8 mouse cellular contexts compared by ENCODE assay signal in the genomic region with DNA sequence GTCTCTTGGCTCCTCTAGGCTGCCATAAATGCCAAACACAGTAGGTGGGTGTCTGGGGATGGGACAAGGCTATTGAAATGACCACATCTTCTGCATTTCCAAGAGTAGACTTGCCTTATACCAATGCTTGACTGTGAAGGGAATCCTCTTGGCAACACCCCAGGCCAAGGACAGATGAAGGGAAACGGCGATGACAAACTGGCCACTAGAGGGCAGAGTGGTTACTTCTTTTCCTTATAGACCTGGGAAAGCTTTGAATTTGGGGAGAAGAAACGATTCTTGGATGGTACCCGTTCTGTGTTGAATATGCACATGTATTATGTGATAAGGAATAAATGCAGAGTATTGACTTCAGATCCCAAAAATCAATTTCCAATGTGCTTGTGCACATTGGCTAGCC. TPM values are rescaled to one million over a fixed set of nuclear protein-coding genes. Genes with fewer than 3 reads are reported as not detected.
DNase-seq lines count a peak whose midpoint lies in the region; ATAC-seq and TF ChIP-seq lines count a peak whose summit lies in the region.

No protein-coding gene starts in this region.

- no peaks in the 10 kb centered on the region for H3K27me3 ChIP-seq in small intestine, adult 2 months (ENCODE audit: control insufficient read depth, insufficient read depth, low read length)

- 1% methylated on average over 4 of the region's 4 CpGs for WGBS in small intestine, adult 2 months

- TF ChIP-seq POLR2A in cortical plate, adult 2 months (IDR thresholded peaks at IDR 0.05; ENCODE audit: extremely low read depth, insufficient read depth, low read length) = no peak
- TF ChIP-seq POLR2A in small intestine, adult 2 months (IDR thresholded peaks at IDR 0.05; ENCODE audit: low read depth, low read length) = no peak

- H3K27ac ChIP-seq in cortical plate, adult 2 months (ENCODE audit: insufficient read depth, low read length) = no peak overlapping the region
- no peak overlapping the region for H3K27ac ChIP-seq in small intestine, adult 2 months (ENCODE audit: insufficient read depth, low read depth, low read length)

- peak; percentile 50 for DNase-seq in cerebellum, adult 11 months
- peak; percentile 49 to 90 for DNase-seq in adrenal gland, adult (ENCODE audit: inconsistent age in 2 of 2, low spot score in 1 of 2)
- DNase-seq in gastrocnemius, postnatal 4 days (ENCODE audit: low spot score in 2 of 2) = peak; percentile 47 to 76
- peak; percentile 66 for DNase-seq in layer of hippocampus, adult 9-10 months (ENCODE audit: low spot score)

- ATAC-seq in cerebellum, adult (ENCODE audit: insufficient number of reproducible peaks, low FRiP score, low TSS enrichment) = no peak
- ATAC-seq in megakaryocyte progenitor cell, adult 5-6 weeks (replicated peaks; ENCODE audit: poor library complexity) = peak; percentile 53; the same call in 1 of the 2 replicates

- no peak overlapping the region for H3K4me3 ChIP-seq in cortical plate, adult 2 months (ENCODE audit: insufficient read depth, low read length)
- no peak overlapping the region for H3K4me3 ChIP-seq in small intestine, adult 2 months (ENCODE audit: low read depth, low read length)

- no peaks in the 10 kb centered on the region for H3K36me3 ChIP-seq in small intestine, adult 2 months (ENCODE audit: control insufficient read depth, insufficient read depth, low read length)

- peak; percentile 72 for TF ChIP-seq CTCF in cortical plate, adult 2 months (IDR thresholded peaks at IDR 0.05; ENCODE audit: extremely low read depth, insufficient read depth, low read length)
- TF ChIP-seq CTCF in small intestine, adult 2 months (IDR thresholded peaks at IDR 0.05; ENCODE audit: extremely low read depth, insufficient read length, insufficient replicate concordance, low read depth, low read length) = peak; percentile 58; the same call in 1 of the 2 replicates

- peaks cover 1% of the 10 kb centered on the region for H3K4me1 ChIP-seq in cortical plate, adult 2 months (ENCODE audit: control insufficient read depth, insufficient read depth, low read length)
- no peaks in the 10 kb centered on the region for H3K4me1 ChIP-seq in small intestine, adult 2 months (ENCODE audit: control insufficient read depth, insufficient read depth, insufficient read length, low read length)

RNA-seq across cellular contexts. Expression of gene Cacng5, which starts 50.8 kb away (rescaled TPM):
- polyA plus RNA-seq in cortical plate, adult 2 months (2012; rRNA removed) = 4.0 and 4.4 TPM in 2 replicates
- total RNA-seq in gastrocnemius, postnatal 4 days (2021) = under 1 TPM; 0.22 to 0.26 TPM
- not detected in 2 replicates for total RNA-seq in megakaryocyte progenitor cell, adult 5-6 weeks (2015)
- total RNA-seq in megakaryocyte progenitor cell, adult 5-6 weeks (2017) = not detected in 2 replicates
- 0.03 and 0.05 TPM in 2 replicates for polyA plus RNA-seq in small intestine, adult 2 months (2012; rRNA removed)
